Comparison of ENCODE assay signal across 8 mouse cellular contexts in genomic region chr1:178640719-178641455, GRCm38 (mm10).
DNase-seq lines count a peak whose midpoint lies in the region; ATAC-seq and TF ChIP-seq lines count a peak whose summit lies in the region.

No protein-coding gene starts in this region.

- TF ChIP-seq EP300 in lung, postnatal 0 days (IDR thresholded peaks at IDR 0.05), result no peak

- H3K4me3 ChIP-seq in midbrain, postnatal 0 days (ENCODE audit: low read depth, low read length), result no peak overlapping the region
- H3K4me3 ChIP-seq in midbrain, embryonic 15.5 days, result no peak overlapping the region
- H3K4me3 ChIP-seq in kidney, postnatal 0 days (replicated peaks; ENCODE audit: low read depth, low read length), result no peak overlapping the region
- no peak overlapping the region for H3K4me3 ChIP-seq in lung, postnatal 0 days (ENCODE audit: low read depth, low read length)
- H3K4me3 ChIP-seq in forebrain, postnatal 0 days (ENCODE audit: low read depth, low read length), result no peak overlapping the region

- H3K9ac ChIP-seq in midbrain, postnatal 0 days (replicated peaks; ENCODE audit: low read length, poor library complexity, severe bottlenecking), result no peak overlapping the region
- H3K9ac ChIP-seq in midbrain, embryonic 15.5 days, result no peak overlapping the region
- H3K9ac ChIP-seq in kidney, postnatal 0 days (ENCODE audit: low read depth, low read length), result no peak overlapping the region
- no peak overlapping the region for H3K9ac ChIP-seq in lung, postnatal 0 days (replicated peaks; ENCODE audit: low read depth)
- H3K9ac ChIP-seq in forebrain, postnatal 0 days, result no peak overlapping the region

- 77% methylated on average over 11 of the region's 11 CpGs for WGBS in midbrain, postnatal 0 days
- WGBS in midbrain, embryonic 15.5 days, result 80% methylated on average over 11 of the region's 11 CpGs
- WGBS in kidney, postnatal 0 days, result 28% methylated on average over 11 of the region's 11 CpGs
- WGBS in lung, postnatal 0 days, result 38% methylated on average over 11 of the region's 11 CpGs
- WGBS in forebrain, postnatal 0 days, result 72% methylated on average over 11 of the region's 11 CpGs

- H3K4me1 ChIP-seq in midbrain, postnatal 0 days (ENCODE audit: insufficient read depth, low read length), result no peaks in the 10 kb centered on the region
- peaks cover 10% of the 10 kb centered on the region for H3K4me1 ChIP-seq in midbrain, embryonic 15.5 days
- H3K4me1 ChIP-seq in kidney, postnatal 0 days (replicated peaks; ENCODE audit: insufficient read depth, low read length), result peaks cover 3% of the 10 kb centered on the region; the same call in 1 of the 2 replicates
- no peaks in the 10 kb centered on the region for H3K4me1 ChIP-seq in lung, postnatal 0 days (ENCODE audit: insufficient read depth, low read depth, low read length)
- no peaks in the 10 kb centered on the region for H3K4me1 ChIP-seq in forebrain, postnatal 0 days (ENCODE audit: insufficient read depth)

- ATAC-seq in midbrain, postnatal 0 days (ENCODE audit: low FRiP score), result no peak
- ATAC-seq in midbrain, embryonic 15.5 days (replicated peaks), result no peak
- ATAC-seq in kidney, postnatal 0 days (replicated peaks; ENCODE audit: low FRiP score, low read depth), result no peak
- peak; percentile 40; the same call in 1 of the 2 replicates for ATAC-seq in lung, postnatal 0 days
- no peak for ATAC-seq in erythroid progenitor cell, adult 5-6 weeks (replicated peaks; ENCODE audit: low FRiP score, poor library complexity, severe bottlenecking)
- no peak for ATAC-seq in forebrain, postnatal 0 days

- DNase-seq in midbrain, postnatal 0 days (ENCODE audit: low spot score), result peak; percentile 30
- peak; percentile 48 to 71 for DNase-seq in cerebellum, postnatal 25 days
- DNase-seq in kidney, postnatal 0 days (ENCODE audit: low spot score), result peak; percentile 76
- DNase-seq in lung, postnatal 0 days (ENCODE audit: low spot score), result peak; percentile 30
- DNase-seq in neural tube, embryonic 10.5 days (ENCODE audit: extremely low spot score, low spot score), result no peak
- no peak for DNase-seq in forebrain, postnatal 0 days

- H3K9me3 ChIP-seq in midbrain, postnatal 0 days (ENCODE audit: low read length), result no peaks in the 10 kb centered on the region
- H3K9me3 ChIP-seq in midbrain, embryonic 15.5 days, result no peaks in the 10 kb centered on the region
- H3K9me3 ChIP-seq in kidney, postnatal 0 days (replicated peaks; ENCODE audit: low read length), result no peaks in the 10 kb centered on the region
- H3K9me3 ChIP-seq in lung, postnatal 0 days (ENCODE audit: low read length), result no peaks in the 10 kb centered on the region
- no peaks in the 10 kb centered on the region for H3K9me3 ChIP-seq in forebrain, postnatal 0 days (ENCODE audit: low read length)

- TF ChIP-seq CTCF in midbrain, postnatal 0 days (IDR thresholded peaks at IDR 0.05), result no peak
- no peak for TF ChIP-seq CTCF in kidney, postnatal 0 days (IDR thresholded peaks at IDR 0.05; ENCODE audit: low read depth)
- no peak for TF ChIP-seq CTCF in lung, postnatal 0 days (IDR thresholded peaks at IDR 0.05)
- no peak for TF ChIP-seq CTCF in forebrain, postnatal 0 days (IDR thresholded peaks at IDR 0.05; ENCODE audit: low read depth)

- H3K36me3 ChIP-seq in midbrain, postnatal 0 days (ENCODE audit: insufficient read depth, low read length), result no peaks in the 10 kb centered on the region
- no peaks in the 10 kb centered on the region for H3K36me3 ChIP-seq in midbrain, embryonic 15.5 days (replicated peaks)
- no peaks in the 10 kb centered on the region for H3K36me3 ChIP-seq in kidney, postnatal 0 days (ENCODE audit: insufficient read depth, low read length)
- H3K36me3 ChIP-seq in lung, postnatal 0 days (ENCODE audit: insufficient read depth, low read length), result no peaks in the 10 kb centered on the region
- no peaks in the 10 kb centered on the region for H3K36me3 ChIP-seq in forebrain, postnatal 0 days (ENCODE audit: insufficient read depth)

- no peaks in the 10 kb centered on the region for H3K27me3 ChIP-seq in midbrain, postnatal 0 days (ENCODE audit: insufficient read depth, low read length)
- H3K27me3 ChIP-seq in midbrain, embryonic 15.5 days (replicated peaks), result no peaks in the 10 kb centered on the region
- no peaks in the 10 kb centered on the region for H3K27me3 ChIP-seq in kidney, postnatal 0 days (ENCODE audit: insufficient read depth, low read length)
- H3K27me3 ChIP-seq in lung, postnatal 0 days (replicated peaks; ENCODE audit: insufficient read depth, low read length), result no peaks in the 10 kb centered on the region
- H3K27me3 ChIP-seq in forebrain, postnatal 0 days (ENCODE audit: insufficient read depth, low read length), result no peaks in the 10 kb centered on the region

- no peak overlapping the region for H3K4me2 ChIP-seq in midbrain, postnatal 0 days (ENCODE audit: low read depth, low read length, poor library complexity, severe bottlenecking)
- H3K4me2 ChIP-seq in midbrain, embryonic 15.5 days, result no peak overlapping the region
- no peak overlapping the region for H3K4me2 ChIP-seq in kidney, postnatal 0 days (ENCODE audit: low read length)
- H3K4me2 ChIP-seq in lung, postnatal 0 days (replicated peaks; ENCODE audit: low read depth, low read length), result no peak overlapping the region
- no peak overlapping the region for H3K4me2 ChIP-seq in forebrain, postnatal 0 days (ENCODE audit: low read depth)

- no peak overlapping the region for H3K27ac ChIP-seq in midbrain, postnatal 0 days (ENCODE audit: low read depth, low read length)
- no peak overlapping the region for H3K27ac ChIP-seq in midbrain, embryonic 15.5 days
- H3K27ac ChIP-seq in kidney, postnatal 0 days, result no peak overlapping the region
- H3K27ac ChIP-seq in lung, postnatal 0 days (ENCODE audit: low read length), result no peak overlapping the region
- H3K27ac ChIP-seq in forebrain, postnatal 0 days (ENCODE audit: low read depth, low read length), result no peak overlapping the region

Comparison
In these comparisons a context has a peak if more than half of its experiments do, and no peak if none do; other contexts are left out.
1. DNase-seq: peak in midbrain, postnatal 0 days (single experiment), cerebellum, postnatal 25 days (2 of 2), kidney, postnatal 0 days (single experiment) and lung, postnatal 0 days (single experiment); none in neural tube, embryonic 10.5 days (single experiment) and forebrain, postnatal 0 days (single experiment).